Mouse (Mus musculus) lung, postnatal 0 days (tissue): ENCODE data around the gene Npas2. TPM values are rescaled to one million over a fixed set of nuclear protein-coding genes. Genes with fewer than 3 reads are reported as not detected.

Experiments used
- ATAC-seq: fragments of 200-750 bp; cut with Nextera tagmentation; 2 replicates; pipeline ENCODE4 v1.8.0; 2017; ENCODE audit warnings: moderate library complexity
- DNase-seq: peaks from one replicate; pipeline ENCODE4 v3.0.0-alpha.2; 2016; ENCODE audit warnings: low spot score
- H3K27ac ChIP-seq: fragments of 300-500 bp; sonication (generic); 2 replicates; pipeline ENCODE4 v1.5.1; 2014; ENCODE audit warnings: antibody characterized with exemption, mild to moderate bottlenecking, low read length, mixed read lengths
- H3K27me3 ChIP-seq: fragments of 300-500 bp; sonication (generic); replicated peaks from 2 replicates; pipeline ENCODE4 v1.6.1; 2014; ENCODE audit warnings: low read length, mixed read lengths; ENCODE audit not compliant: insufficient read depth
- H3K36me3 ChIP-seq: fragments of 300-500 bp; sonication (generic); 2 replicates; pipeline ENCODE4 v1.6.1; 2014; ENCODE audit warnings: low read length, mixed read lengths; ENCODE audit not compliant: insufficient read depth
- H3K4me1 ChIP-seq: fragments of 300-500 bp; sonication (generic); 2 replicates; pipeline ENCODE4 v1.6.1; 2014; ENCODE audit warnings: antibody characterized with exemption, low read depth, low read length, mixed read lengths; ENCODE audit not compliant: insufficient read depth
- H3K4me2 ChIP-seq: fragments of 300-500 bp; sonication (generic); replicated peaks from 2 replicates; pipeline ENCODE4 v1.6.1; 2014; ENCODE audit warnings: low read depth, mild to moderate bottlenecking, low read length, moderate library complexity, mixed read lengths
- H3K4me3 ChIP-seq: fragments of 300-500 bp; sonication (generic); 2 replicates; pipeline ENCODE4 v1.5.1; 2014; ENCODE audit warnings: low read depth, low read length
- H3K9ac ChIP-seq: fragments of 300-500 bp; sonication (generic); replicated peaks from 2 replicates; pipeline ENCODE4 v1.6.1; 2014; ENCODE audit warnings: low read depth, mild to moderate bottlenecking
- H3K9me3 ChIP-seq: fragments of 300-500 bp; sonication (generic); 2 replicates; pipeline ENCODE4 v1.6.1; 2016; ENCODE audit warnings: low read length, mixed read lengths
- CTCF ChIP-seq: IDR thresholded peaks from 2 replicates; pipeline ENCODE4 v1.5.1; 2016; ENCODE audit warnings: antibody characterized with exemption, mild to moderate bottlenecking
- EP300 ChIP-seq: IDR thresholded peaks from 2 replicates; pipeline ENCODE4 v1.6.1; 2016; ENCODE audit warnings: antibody characterized with exemption, mild to moderate bottlenecking, control low read depth
- WGBS: fragments of 180-500 bp; shearing (Covaris S2); extraction: QIAGEN DNeasy Blood & Tissue Kit; methylation state at CpG from one replicate; pipeline ENCODE4 v1.1.7; 2014; 5-methylcytosine and 5-hydroxymethylcytosine counted together
- microRNA-seq: library from miRNA; unstranded; fragments of <30 nt; microRNA quantifications from one replicate; pipeline ENCODE4, GENCODE M21; 2016
- polyA plus RNA-seq: library from polyadenylated mRNA; unstranded; fragments of >200 nt; fragmentation: Nextera tagmentation; extraction: Ambion mirVana; gene quantifications from 2 replicates; pipeline ENCODE4 v1.2.1, GENCODE M21; 2015

Npas2 gene
- polyA plus RNA-seq, 1 experiment from 2014 or later, result 2.2 TPM

- DNase-seq (peak; percentile 73), ATAC-seq (peak; percentile 84)
- no peak overlapping the region for H3K4me3 ChIP-seq
- H3K9me3 ChIP-seq, result no peaks in the 10 kb centered on the region
- no peaks in the 10 kb centered on the region for H3K27me3 ChIP-seq
- H3K4me1 ChIP-seq, result peaks cover 8% of the 10 kb centered on the region; the same call in 1 of the 2 replicates
- H3K9ac ChIP-seq, result no peak overlapping the region
- no peak for TF ChIP-seq CTCF
- no peak for TF ChIP-seq EP300
- 53% methylated on average over 19 of the region's 19 CpGs for WGBS
- no peak overlapping the region for H3K4me2 ChIP-seq
- H3K36me3 ChIP-seq, result no peaks in the 10 kb centered on the region
- H3K27ac ChIP-seq, result peak overlapping the region; percentile 74
Measured at GRCm38 (mm10) chr1:39410085-39410821, 216.7 kb downstream of the Npas2 start.

Small RNA genes within 50 kb of the gene (microRNA-seq; reads per million reads assigned to microRNA genes)
- not detected for gene Mir6349

Other genes with a start within 250 kb of the Npas2 start
- 139 and 155 TPM in 2 replicates for gene Pdcl3, start 208.1 kb upstream of the Npas2 start, polyA plus RNA-seq
- gene Rpl31, start 174.1 kb downstream of the Npas2 start, polyA plus RNA-seq, result 379 and 423 TPM in 2 replicates